Mouse (Mus musculus) brain, embryonic 14.5 days (tissue): ENCODE results near the gene Smarcc1.
"Not testable (repeated sequence)": the region's sequence is repeated elsewhere in the genome, so short reads cannot be mapped to it uniquely, and the experiment has no call there.

Source experiments
- CTCF ChIP-seq: fragments of 200-500 bp; IDR thresholded peaks from 2 replicates; pipeline ENCODE4 v1.5.1; 2012; ENCODE audit warnings: inconsistent platforms, mild to moderate bottlenecking, moderate library complexity, borderline replicate concordance; ENCODE audit not compliant: insufficient read depth, insufficient read length; ENCODE audit errors: extremely low read depth
- POLR2A ChIP-seq: fragments of 200-500 bp; IDR thresholded peaks from 2 replicates; pipeline ENCODE4 v1.6.1; 2012; ENCODE audit warnings: mild to moderate bottlenecking, inconsistent platforms, borderline replicate concordance; ENCODE audit not compliant: poor library complexity, insufficient read depth, insufficient read length, severe bottlenecking; ENCODE audit errors: extremely low read depth

GRCm38 (mm10) chr9:110160486-110160885, 43.0 kb downstream of the Smarcc1 start:
- not testable (repeated sequence) for TF ChIP-seq CTCF, POLR2A
